Mouse (Mus musculus) liver, adult 2 months (tissue): ENCODE data around the gene Golph3. TPM values are rescaled to one million over a fixed set of nuclear protein-coding genes. Genes with fewer than 3 reads are reported as not detected.

ENCODE experiments used
- DNase-seq: peaks from one replicate; pipeline ENCODE4 v3.0.0-alpha.2; 2011; ENCODE audit warnings: low read depth, low spot score; ENCODE audit errors: extremely low read depth
- H3K27ac ChIP-seq: fragments of 200-500 bp; replicated peaks from 2 replicates; pipeline ENCODE4 v1.5.1; 2012; ENCODE audit warnings: low read depth, mild to moderate bottlenecking, control low read depth, inconsistent platforms, low read length; ENCODE audit not compliant: insufficient read depth
- H3K27me3 ChIP-seq: fragments of 200-500 bp; 2 replicates; pipeline ENCODE4 v1.6.1; 2012; ENCODE audit warnings: mild to moderate bottlenecking, moderate library complexity, low read length, inconsistent platforms; ENCODE audit not compliant: control insufficient read depth, insufficient read depth
- H3K36me3 ChIP-seq: fragments of 200-500 bp; 2 replicates; pipeline ENCODE4 v1.6.1; 2012; ENCODE audit warnings: low read length, inconsistent platforms; ENCODE audit not compliant: control insufficient read depth, insufficient read depth
- H3K4me1 ChIP-seq: fragments of 200-500 bp; 2 replicates; pipeline ENCODE4 v1.6.1; 2011; ENCODE audit warnings: low read length; ENCODE audit not compliant: control insufficient read depth, insufficient read depth
- H3K4me3 ChIP-seq: fragments of 200-500 bp; 2 replicates; pipeline ENCODE4 v1.5.1; 2011; ENCODE audit warnings: low read depth, mild to moderate bottlenecking, control low read depth, low read length, moderate library complexity; ENCODE audit not compliant: insufficient read depth
- H3K79me2 ChIP-seq: fragments of 200-500 bp; 2 replicates; pipeline ENCODE4 v1.6.1; 2012; ENCODE audit warnings: inconsistent platforms, mild to moderate bottlenecking, low read length, moderate library complexity; ENCODE audit not compliant: control insufficient read depth, insufficient read depth
- H3K9ac ChIP-seq: fragments of 200-500 bp; 2 replicates; pipeline ENCODE4 v1.6.1; 2012; ENCODE audit warnings: low read depth, mild to moderate bottlenecking, control low read depth, inconsistent platforms, low read length
- CTCF ChIP-seq: fragments of 200-500 bp; IDR thresholded peaks from 2 replicates; pipeline ENCODE4 v1.5.1; 2011; ENCODE audit warnings: low read depth, low read length, control low read depth
- POLR2A ChIP-seq: fragments of 200-500 bp; IDR thresholded peaks from 2 replicates; pipeline ENCODE4 v1.6.1; 2011; ENCODE audit warnings: low read length, control low read depth; ENCODE audit not compliant: insufficient read depth; ENCODE audit errors: extremely low read depth
- WGBS: fragments of 180-500 bp; shearing (Covaris S2); methylation state at CpG from one replicate; pipeline ENCODE4 v1.1.7; 2018; 5-methylcytosine and 5-hydroxymethylcytosine counted together
- polyA plus RNA-seq: library from polyadenylated mRNA; depleted of rRNA; stranded (reverse); fragments of >200 nt; gene quantifications from 2 replicates; pipeline ENCODE4 v1.2.3, GENCODE M21; 2012; rRNA removed
- total RNA-seq: library from RNA; depleted of rRNA; stranded (reverse); fragments of >200 nt; gene quantifications from 2 replicates; pipeline ENCODE4 v1.2.3, GENCODE M21; 2014; rRNA removed

Golph3 gene
- total RNA-seq = 49.8 and 54.6 TPM in 2 replicates
- 48.0 and 52.4 TPM in 2 replicates for polyA plus RNA-seq

DNA sequence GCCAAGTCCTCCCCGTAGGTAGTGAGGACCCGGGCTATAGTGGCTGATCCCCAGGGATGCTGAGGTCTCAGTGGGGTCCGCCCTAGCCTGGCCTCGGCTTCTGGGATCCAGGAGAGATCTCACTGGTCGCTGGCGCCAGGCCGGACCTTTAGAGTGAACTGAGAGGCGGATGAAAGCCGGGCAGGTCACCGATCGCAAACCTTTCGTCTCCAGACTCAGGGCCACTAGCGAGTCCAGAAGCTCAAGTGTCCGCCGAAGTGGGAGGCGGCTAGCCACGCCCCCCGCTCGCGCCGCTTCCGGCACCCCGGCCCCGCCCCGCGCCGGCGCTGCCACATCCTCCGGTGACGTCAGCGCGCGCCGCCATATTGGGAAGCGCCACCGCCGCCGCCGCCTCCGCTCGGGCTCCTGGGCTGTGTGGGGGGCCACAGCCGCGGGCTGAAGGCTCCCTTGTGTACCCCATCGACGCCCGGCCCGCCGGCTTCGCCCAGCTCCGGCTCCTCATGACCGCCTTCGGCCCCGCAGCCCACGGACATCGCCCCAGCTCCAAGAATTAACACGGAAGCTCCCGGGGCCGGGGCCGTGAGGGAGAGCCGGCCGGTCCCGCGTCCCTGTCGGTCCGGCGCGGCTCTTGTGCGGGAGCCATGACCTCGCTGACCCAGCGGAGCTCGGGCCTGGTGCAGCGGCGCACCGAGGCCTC lies at the start of gene Golph3:
Gene Golph3, plus strand, starts transcription at position 360 of the 697 bp plus-strand sequence.
- Histone ChIP-seq H3K36me3 (no peaks in the 10 kb centered on the region), H3K4me1 (peaks cover 13% of the 10 kb centered on the region), H3K79me2 (peaks cover 31% of the 10 kb centered on the region), H3K27ac (peak within 1 kb of the TSS; percentile 94), H3K4me3 (peak within 1 kb of the TSS; percentile 93), H3K9ac (peak within 1 kb of the TSS; percentile 98), H3K27me3 (no peaks in the 10 kb centered on the region)
- TF ChIP-seq CTCF (no peak), POLR2A (peak; percentile 73; the same call in 1 of the 2 replicates)
- peak; percentile 72 for DNase-seq
- under 1% methylated on average over 71 of the region's 74 CpGs for WGBS

GRCm38 (mm10) chr15:12273325-12274052 lies 47.8 kb upstream of the Golph3 start:
- Histone ChIP-seq H3K4me1 (no peaks in the 10 kb centered on the region), H3K4me3 (no peak overlapping the region), H3K27me3 (no peaks in the 10 kb centered on the region), H3K36me3 (peaks cover 5% of the 10 kb centered on the region; the same call in 1 of the 2 replicates), H3K9ac (no peak overlapping the region), H3K27ac (no peak overlapping the region), H3K79me2 (no peaks in the 10 kb centered on the region)
- WGBS = 76% methylated on average over 12 of the region's 12 CpGs
- peak; percentile 14 for DNase-seq
- TF ChIP-seq CTCF (no peak), POLR2A (no peak)

DNA sequence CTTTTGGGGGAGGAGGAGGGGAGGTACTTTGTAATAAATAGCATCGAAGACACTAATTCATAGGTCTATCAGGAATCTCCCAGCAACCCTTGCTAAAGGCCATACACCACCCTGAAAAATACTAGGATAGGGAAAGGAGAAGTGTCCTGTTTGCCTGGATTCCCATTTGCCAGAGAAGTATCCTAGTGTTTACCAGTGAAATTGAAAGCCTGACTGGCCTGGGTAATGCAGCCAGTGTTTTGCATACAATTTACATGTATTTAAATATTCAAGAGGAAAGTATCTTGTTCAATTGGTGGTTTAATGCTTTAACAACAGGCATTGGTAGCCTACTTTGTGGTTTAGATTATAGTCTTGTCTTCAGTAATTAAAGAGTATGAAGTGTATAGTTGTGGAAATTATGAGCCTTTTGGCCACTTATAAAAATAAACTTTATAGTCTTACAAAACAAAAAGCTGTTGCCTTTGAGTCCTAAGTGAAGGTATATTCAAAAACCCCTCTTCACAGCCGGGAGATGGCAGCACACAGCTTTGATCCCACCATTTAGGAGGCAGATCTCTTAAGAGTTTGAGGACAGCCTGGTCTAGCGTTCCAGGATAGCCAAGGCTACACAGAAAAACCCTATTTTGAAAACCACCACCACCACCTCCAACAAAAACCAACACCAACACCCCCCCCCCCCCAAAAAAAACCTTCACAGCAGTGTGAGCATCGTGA lies 47.0 kb upstream of the Golph3 start:
- Histone ChIP-seq H3K27ac (no peak overlapping the region), H3K36me3 (no peaks in the 10 kb centered on the region; the same call in 1 of the 2 replicates), H3K4me1 (no peaks in the 10 kb centered on the region), H3K79me2 (no peaks in the 10 kb centered on the region), H3K9ac (no peak overlapping the region), H3K4me3 (no peak overlapping the region), H3K27me3 (no peaks in the 10 kb centered on the region)
- no peak for DNase-seq
- 70% methylated on average over 4 of the region's 4 CpGs for WGBS
- no peak for TF ChIP-seq POLR2A
- no peak for TF ChIP-seq CTCF

- Histone ChIP-seq H3K27ac (no peak overlapping the region), H3K4me3 (no peak overlapping the region), H3K9ac (no peak overlapping the region), H3K27me3 (no peaks in the 10 kb centered on the region), H3K4me1 (no peaks in the 10 kb centered on the region), H3K79me2 (no peaks in the 10 kb centered on the region), H3K36me3 (no peaks in the 10 kb centered on the region; the same call in 1 of the 2 replicates)
- no peak for DNase-seq
- 81% methylated on average over 4 of the region's 4 CpGs for WGBS
- TF ChIP-seq CTCF (no peak), POLR2A (no peak)
Observed at GRCm38 (mm10) chr15:12275091-12275623, 46.1 kb upstream of the Golph3 start.

DNA sequence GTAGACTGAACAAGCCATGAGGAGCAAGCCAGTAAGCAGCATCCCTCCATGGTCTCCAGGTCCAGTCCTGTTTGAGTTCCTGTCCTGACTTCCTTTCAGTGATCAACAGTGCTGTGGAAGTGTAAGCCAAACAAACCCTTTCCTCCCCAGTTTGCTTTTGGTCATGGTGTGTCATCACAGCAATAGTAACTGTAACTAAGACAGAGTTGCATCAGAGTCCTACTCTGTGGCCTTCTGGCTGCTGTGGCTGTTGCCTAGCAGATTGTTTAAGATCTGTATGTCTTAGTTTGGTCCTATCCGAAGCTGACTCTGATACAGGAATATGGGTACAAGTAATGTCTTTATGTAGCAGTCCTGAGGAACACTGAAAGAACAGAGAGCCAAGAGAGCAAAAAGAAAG lies 41.4 kb upstream of the Golph3 start:
- Histone ChIP-seq H3K9ac (no peak overlapping the region), H3K27me3 (no peaks in the 10 kb centered on the region), H3K4me1 (no peaks in the 10 kb centered on the region), H3K27ac (no peak overlapping the region), H3K4me3 (no peak overlapping the region), H3K79me2 (no peaks in the 10 kb centered on the region), H3K36me3 (no peaks in the 10 kb centered on the region)
- TF ChIP-seq POLR2A (no peak), CTCF (no peak)
- 93% methylated on average over 1 of the region's 1 CpGs for WGBS
- DNase-seq = no peak
